Mouse (Mus musculus) liver, postnatal 0 days (tissue): ENCODE measurements around the gene Il1f6. TPM values are rescaled to one million over a fixed set of nuclear protein-coding genes. Genes with fewer than 3 reads are reported as not detected.

Experiments used
- ATAC-seq: fragments of 200-750 bp; cut with Nextera tagmentation; 2 replicates; pipeline ENCODE4 v1.8.0; 2017; ENCODE audit warnings: mild to moderate bottlenecking, moderate library complexity
- DNase-seq: peaks from one replicate; pipeline ENCODE4 v3.0.0-alpha.2; 2016
- H3K27ac ChIP-seq: fragments of 300-500 bp; sonication (generic); 2 replicates; pipeline ENCODE4 v1.5.1; 2014; ENCODE audit warnings: antibody characterized with exemption, moderate library complexity, mild to moderate bottlenecking, low read depth
- H3K27me3 ChIP-seq: fragments of 300-500 bp; sonication (generic); 2 replicates; pipeline ENCODE4 v1.6.1; 2014; ENCODE audit warnings: low read length, control low read depth, mixed read lengths; ENCODE audit not compliant: insufficient read depth
- H3K36me3 ChIP-seq: fragments of 300-500 bp; sonication (generic); replicated peaks from 2 replicates; pipeline ENCODE4 v1.6.1; 2014; ENCODE audit warnings: mild to moderate bottlenecking, control low read depth, low read length, moderate library complexity, mixed read lengths; ENCODE audit not compliant: insufficient read depth
- H3K4me1 ChIP-seq: fragments of 300-500 bp; sonication (generic); 2 replicates; pipeline ENCODE4 v1.6.1; 2014; ENCODE audit warnings: antibody characterized with exemption, mild to moderate bottlenecking, control low read depth; ENCODE audit not compliant: insufficient read depth
- H3K4me2 ChIP-seq: fragments of 300-500 bp; sonication (generic); 2 replicates; pipeline ENCODE4 v1.6.1; 2014; ENCODE audit warnings: low read depth, mild to moderate bottlenecking, low read length, moderate library complexity, mixed read lengths
- H3K4me3 ChIP-seq: fragments of 300-500 bp; sonication (generic); 2 replicates; pipeline ENCODE4 v1.5.1; 2014; ENCODE audit warnings: low read depth, low read length
- H3K9ac ChIP-seq: fragments of 300-500 bp; sonication (generic); replicated peaks from 2 replicates; pipeline ENCODE4 v1.6.1; 2014; ENCODE audit warnings: mild to moderate bottlenecking, moderate library complexity
- H3K9me3 ChIP-seq: fragments of 300-500 bp; sonication (generic); 2 replicates; pipeline ENCODE4 v1.6.1; 2016; ENCODE audit warnings: mild to moderate bottlenecking, control low read depth, low read length, mixed read lengths
- CTCF ChIP-seq: sonication (generic); IDR thresholded peaks from 2 replicates; pipeline ENCODE4 v1.5.1; 2016; ENCODE audit warnings: antibody characterized with exemption, low read depth
- EP300 ChIP-seq: IDR thresholded peaks from 2 replicates; pipeline ENCODE4 v1.6.1; 2016; ENCODE audit warnings: antibody characterized with exemption, low read depth, mild to moderate bottlenecking
- WGBS: fragments of 180-500 bp; shearing (Covaris S2); extraction: QIAGEN DNeasy Blood & Tissue Kit; methylation state at CpG from one replicate; pipeline ENCODE4 v1.1.7; 2014; ENCODE audit not compliant: insufficient replicate concordance; 5-methylcytosine and 5-hydroxymethylcytosine counted together
- polyA plus RNA-seq: library from polyadenylated mRNA; unstranded; fragments of >200 nt; fragmentation: Nextera tagmentation; extraction: Ambion mirVana; gene quantifications from 2 replicates; pipeline ENCODE4 v1.2.1, GENCODE M21; 2015

Gene Il1f6
- polyA plus RNA-seq, 1 experiment from 2014 or later = not detected

DNA sequence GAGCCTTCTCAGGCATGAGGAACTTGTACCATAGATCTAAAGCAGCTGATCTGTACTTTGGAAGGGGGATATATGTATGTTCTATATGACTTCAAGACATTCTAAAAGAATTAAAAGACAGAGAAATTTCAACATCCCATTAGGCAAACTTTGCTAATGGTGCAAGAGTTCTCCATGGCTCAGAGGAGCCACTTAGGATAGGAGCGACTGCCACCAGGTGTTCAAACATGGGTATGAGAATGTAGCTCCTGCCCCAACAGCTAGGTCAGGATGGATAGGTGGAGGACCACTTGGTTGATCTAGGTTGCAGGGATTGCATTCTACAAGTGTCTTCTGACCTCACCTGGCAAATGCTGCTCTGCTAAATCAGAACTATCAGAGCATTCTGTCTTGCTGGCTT lies 27.0 kb upstream of the Il1f6 start:
- ATAC-seq (peak; percentile 71), DNase-seq (no peak)
- Histone ChIP-seq H3K36me3 (no peaks in the 10 kb centered on the region), H3K9me3 (no peaks in the 10 kb centered on the region), H3K9ac (no peak overlapping the region), H3K4me3 (no peak overlapping the region), H3K27ac (no peak overlapping the region), H3K27me3 (no peaks in the 10 kb centered on the region), H3K4me1 (no peaks in the 10 kb centered on the region), H3K4me2 (no peak overlapping the region)
- 46% methylated on average over 1 of the region's 1 CpGs for WGBS
- peak; percentile 46 for TF ChIP-seq CTCF
- no peak for TF ChIP-seq EP300

GRCm38 (mm10) chr2:24227191-24227590 lies 12.0 kb downstream of the Il1f6 start:
- H3K9ac ChIP-seq = no peak overlapping the region
- H3K27ac ChIP-seq = no peak overlapping the region
- DNase-seq (no peak), ATAC-seq (no peak)
- no peak overlapping the region for H3K4me2 ChIP-seq
- H3K9me3 ChIP-seq = no peaks in the 10 kb centered on the region
- 74% methylated on average over 2 of the region's 2 CpGs for WGBS
- no peak overlapping the region for H3K4me3 ChIP-seq
- TF ChIP-seq CTCF = no peak
- no peak for TF ChIP-seq EP300
- H3K36me3 ChIP-seq = no peaks in the 10 kb centered on the region
- no peaks in the 10 kb centered on the region for H3K4me1 ChIP-seq
- H3K27me3 ChIP-seq = no peaks in the 10 kb centered on the region

DNA sequence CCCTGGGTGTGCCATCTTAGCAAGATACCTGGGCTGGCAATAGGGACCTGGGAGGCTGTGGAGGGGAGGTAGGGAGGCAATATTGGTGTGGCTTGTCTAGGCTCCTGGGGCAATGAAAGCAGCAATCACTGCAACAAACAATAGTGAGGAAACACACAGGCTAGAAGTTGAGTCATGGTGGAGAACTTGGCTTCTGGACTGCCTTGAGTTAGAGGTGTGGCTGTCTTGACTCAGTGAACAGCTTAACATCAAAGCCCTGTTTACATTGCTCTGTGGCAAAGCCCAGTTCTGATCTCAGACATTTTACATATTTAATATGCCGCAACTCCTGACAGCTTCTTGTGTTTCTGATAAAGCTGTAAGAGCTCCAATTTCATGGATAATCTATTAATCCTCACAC lies 52.3 kb downstream of the Il1f6 start:
- WGBS = 80% methylated on average over 1 of the region's 1 CpGs
- H3K36me3 ChIP-seq = no peaks in the 10 kb centered on the region
- H3K9ac ChIP-seq = no peak overlapping the region
- no peaks in the 10 kb centered on the region for H3K27me3 ChIP-seq
- H3K9me3 ChIP-seq = no peaks in the 10 kb centered on the region
- H3K4me1 ChIP-seq = no peaks in the 10 kb centered on the region
- no peak overlapping the region for H3K27ac ChIP-seq
- H3K4me3 ChIP-seq = no peak overlapping the region
- ATAC-seq (no peak), DNase-seq (no peak)
- TF ChIP-seq EP300 (no peak), CTCF (no peak)
- H3K4me2 ChIP-seq = no peak overlapping the region

- no peak overlapping the region for H3K9ac ChIP-seq
- 60% methylated on average over 2 of the region's 2 CpGs for WGBS
- no peak for TF ChIP-seq EP300
- TF ChIP-seq CTCF = no peak
- DNase-seq (no peak), ATAC-seq (peak; percentile 94)
- no peak overlapping the region for H3K4me2 ChIP-seq
- no peaks in the 10 kb centered on the region for H3K9me3 ChIP-seq
- H3K27ac ChIP-seq = no peak overlapping the region
- H3K4me3 ChIP-seq = no peak overlapping the region
- H3K36me3 ChIP-seq = no peaks in the 10 kb centered on the region
- no peaks in the 10 kb centered on the region for H3K27me3 ChIP-seq
- no peaks in the 10 kb centered on the region for H3K4me1 ChIP-seq
These were observed 58.4 kb downstream of the Il1f6 start for GRCm38 (mm10) chr2:24273619-24274018.

DNA sequence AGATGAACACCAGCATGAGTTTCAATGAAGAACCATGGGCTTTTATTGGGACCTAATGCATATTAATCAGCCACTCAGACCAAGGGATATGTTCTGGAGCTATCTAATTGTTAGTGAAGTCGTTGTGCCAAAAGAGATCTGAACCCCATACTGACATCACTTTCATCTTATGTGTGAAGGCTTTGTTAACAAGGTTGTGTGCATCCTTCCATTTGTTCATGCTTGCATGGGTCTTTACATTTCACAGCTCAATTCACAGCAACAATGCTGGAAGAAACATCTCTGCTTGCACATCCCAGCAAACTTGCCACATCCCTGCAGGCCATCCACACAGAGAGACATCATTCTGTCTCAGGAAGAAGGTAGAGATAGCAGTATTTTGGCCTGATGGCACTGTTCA lies 59.9 kb downstream of the Il1f6 start:
- WGBS = 40% methylated on average over 1 of the region's 1 CpGs
- H3K27ac ChIP-seq = no peak overlapping the region
- TF ChIP-seq CTCF (no peak), EP300 (no peak)
- no peaks in the 10 kb centered on the region for H3K36me3 ChIP-seq
- ATAC-seq (no peak), DNase-seq (no peak)
- no peak overlapping the region for H3K4me3 ChIP-seq
- H3K4me2 ChIP-seq = no peak overlapping the region
- H3K4me1 ChIP-seq = no peaks in the 10 kb centered on the region
- no peaks in the 10 kb centered on the region for H3K27me3 ChIP-seq
- H3K9me3 ChIP-seq = no peaks in the 10 kb centered on the region
- no peak overlapping the region for H3K9ac ChIP-seq

Other genes starting within 250 kb of the Il1f6 start
- 0.80 and 0.90 TPM in 2 replicates for gene Hnmt, start 166.0 kb upstream of the Il1f6 start, polyA plus RNA-seq
- gene Tbpl2, start 118.8 kb upstream of the Il1f6 start, polyA plus RNA-seq = not detected in 2 replicates
- not detected in 2 replicates for gene Il1f8, start 62.3 kb upstream of the Il1f6 start, polyA plus RNA-seq
- 0.53 and 0.68 TPM in 2 replicates for gene Il1f9, start 28.9 kb upstream of the Il1f6 start, polyA plus RNA-seq
- not detected in 2 replicates for gene Il1f5, start 61.5 kb downstream of the Il1f6 start, polyA plus RNA-seq
- gene Il1f10, start 75.8 kb downstream of the Il1f6 start, polyA plus RNA-seq = not detected in 2 replicates
- 17.5 and 19.0 TPM in 2 replicates for gene Il1rn, start 121.4 kb downstream of the Il1f6 start, polyA plus RNA-seq
- 3.0 and 3.9 TPM in 2 replicates for gene Psd4, start 152.2 kb downstream of the Il1f6 start, polyA plus RNA-seq